Mouse (Mus musculus) forebrain, embryonic 14.5 days (tissue): ENCODE results near the gene Stambp. TPM values are rescaled to one million over a fixed set of nuclear protein-coding genes. Genes with fewer than 3 reads are reported as not detected.

Experiments
- ATAC-seq: fragments of 200-750 bp; cut with Nextera tagmentation; 2 replicates; pipeline ENCODE4 v1.8.0; 2017; ENCODE audit warnings: mild to moderate bottlenecking, moderate library complexity
- DNase-seq: peaks from one replicate; pipeline ENCODE4 v3.0.0-alpha.2; 2015; ENCODE audit warnings: low spot score
- H3K27ac ChIP-seq: fragments of 300-500 bp; sonication (generic); 2 replicates; pipeline ENCODE4 v1.5.1; 2014; ENCODE audit warnings: low read depth, mild to moderate bottlenecking, control low read depth, low read length, moderate library complexity
- H3K27me3 ChIP-seq: fragments of 300-500 bp; sonication (generic); replicated peaks from 2 replicates; pipeline ENCODE4 v1.6.1; 2014; ENCODE audit warnings: low read length, control low read depth, mixed read lengths; ENCODE audit not compliant: control insufficient read depth, insufficient read depth
- H3K36me3 ChIP-seq: fragments of 300-500 bp; sonication (generic); 2 replicates; pipeline ENCODE4 v1.6.1; 2014; ENCODE audit warnings: low read length, control low read depth; ENCODE audit not compliant: control insufficient read depth, insufficient read depth
- H3K4me1 ChIP-seq: fragments of 300-500 bp; sonication (generic); 2 replicates; pipeline ENCODE4 v1.6.1; 2014; ENCODE audit warnings: antibody characterized with exemption, low read length, control low read depth; ENCODE audit not compliant: control insufficient read depth, insufficient read depth
- H3K4me2 ChIP-seq: fragments of 300-500 bp; sonication (generic); 2 replicates; pipeline ENCODE4 v1.6.1; 2014; ENCODE audit warnings: mild to moderate bottlenecking, control low read depth, low read length
- H3K4me3 ChIP-seq: fragments of 300-500 bp; sonication (generic); 2 replicates; pipeline ENCODE4 v1.5.1; 2014; ENCODE audit warnings: low read depth, low read length, control low read depth
- H3K9ac ChIP-seq: fragments of 300-500 bp; sonication (generic); 2 replicates; pipeline ENCODE4 v1.6.1; 2014; ENCODE audit warnings: mild to moderate bottlenecking, low read length, control low read depth, moderate library complexity
- H3K9me3 ChIP-seq: fragments of 300-500 bp; sonication (generic); replicated peaks from 2 replicates; pipeline ENCODE4 v1.6.1; 2016; ENCODE audit warnings: low read length, control low read depth, mixed read lengths; ENCODE audit not compliant: control insufficient read depth
- WGBS: fragments of 180-500 bp; shearing (Covaris S2); extraction: QIAGEN DNeasy Blood & Tissue Kit; methylation state at CpG from one replicate; pipeline ENCODE4 v1.1.7; 2014; 5-methylcytosine and 5-hydroxymethylcytosine counted together
- polyA plus RNA-seq: library from polyadenylated mRNA; unstranded; fragments of >200 nt; fragmentation: Nextera tagmentation; extraction: Ambion mirVana; gene quantifications from 2 replicates; pipeline ENCODE4 v1.2.1, GENCODE M21; 2014

The Stambp gene
- polyA plus RNA-seq, 1 experiment from 2014 or later, result 56.5 TPM

DNA sequence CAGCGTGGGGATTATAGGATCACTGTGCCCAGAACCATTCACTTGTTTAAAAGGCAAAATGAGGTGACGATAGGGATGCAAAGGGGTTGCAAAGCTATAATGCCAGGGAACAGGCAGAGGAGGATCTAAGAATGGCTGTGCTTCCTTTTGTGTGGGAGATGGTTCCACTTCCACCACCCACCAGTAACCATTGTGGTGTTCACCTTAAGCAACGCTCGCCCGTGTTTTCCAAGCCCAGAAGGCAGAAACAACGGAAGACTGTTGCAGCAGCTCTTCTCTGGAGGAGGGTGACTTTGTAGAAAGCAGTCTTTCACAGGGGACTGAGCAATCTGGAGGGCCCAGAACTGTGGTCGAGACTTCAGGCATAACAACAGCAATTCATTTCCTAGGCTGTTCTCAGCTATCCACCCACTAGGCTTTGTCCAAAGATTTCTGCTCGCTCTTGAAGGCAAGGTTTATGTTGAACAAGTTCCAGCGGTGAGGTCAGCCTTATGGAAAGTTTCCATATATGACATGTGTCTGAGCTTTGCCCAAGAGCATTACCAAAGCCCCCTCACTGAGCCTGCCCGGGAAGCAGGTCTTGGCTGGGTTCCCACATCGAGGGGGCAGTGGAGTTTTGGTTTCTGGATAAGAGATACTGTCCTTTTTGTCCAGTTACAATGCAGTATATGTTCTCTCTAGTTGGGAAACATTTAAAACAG lies 30.6 kb downstream of the Stambp start:
- no peaks in the 10 kb centered on the region for H3K9me3 ChIP-seq
- no peaks in the 10 kb centered on the region for H3K4me1 ChIP-seq
- no peak overlapping the region for H3K4me3 ChIP-seq
- ATAC-seq (0 out of 2 replicates have a peak, but pooled peaks have one; percentile 23), DNase-seq (peak; percentile 49)
- H3K36me3 ChIP-seq, result peaks cover 26% of the 10 kb centered on the region
- no peaks in the 10 kb centered on the region for H3K27me3 ChIP-seq
- 61% methylated on average over 11 of the region's 11 CpGs for WGBS
- no peak overlapping the region for H3K27ac ChIP-seq
- no peak overlapping the region for H3K9ac ChIP-seq
- H3K4me2 ChIP-seq, result no peak overlapping the region

- 54% methylated on average over 4 of the region's 4 CpGs for WGBS
- peaks cover 10% of the 10 kb centered on the region; the same call in 1 of the 2 replicates for H3K36me3 ChIP-seq
- ATAC-seq (no peak), DNase-seq (peak; percentile 58)
- no peaks in the 10 kb centered on the region for H3K9me3 ChIP-seq
- H3K4me2 ChIP-seq, result no peak overlapping the region
- H3K9ac ChIP-seq, result no peak overlapping the region
- no peaks in the 10 kb centered on the region for H3K27me3 ChIP-seq
- H3K27ac ChIP-seq, result no peak overlapping the region
- no peak overlapping the region for H3K4me3 ChIP-seq
- no peaks in the 10 kb centered on the region for H3K4me1 ChIP-seq
Observed at GRCm38 (mm10) chr6:83540017-83540416, 32.5 kb downstream of the Stambp start.

DNA sequence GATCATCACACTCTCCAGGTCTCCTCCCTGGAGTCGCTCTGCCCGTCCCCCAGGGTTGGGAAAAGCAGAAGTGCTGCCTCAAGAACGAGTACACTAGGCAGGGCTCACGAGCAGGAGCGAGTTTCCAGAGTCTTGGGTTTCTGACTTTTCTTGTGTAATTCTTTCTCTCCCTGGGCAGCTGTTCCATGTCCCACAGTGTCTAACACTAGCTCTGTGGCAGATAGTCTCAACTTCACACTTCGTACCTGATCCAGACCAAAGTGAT lies 35.8 kb downstream of the Stambp start:
- H3K36me3 ChIP-seq, result no peaks in the 10 kb centered on the region
- no peaks in the 10 kb centered on the region for H3K9me3 ChIP-seq
- 41% methylated on average over 6 of the region's 6 CpGs for WGBS
- H3K4me1 ChIP-seq, result no peaks in the 10 kb centered on the region
- no peak overlapping the region for H3K4me3 ChIP-seq
- H3K27me3 ChIP-seq, result no peaks in the 10 kb centered on the region
- H3K9ac ChIP-seq, result no peak overlapping the region
- ATAC-seq (no peak), DNase-seq (no peak)
- H3K4me2 ChIP-seq, result no peak overlapping the region
- no peak overlapping the region for H3K27ac ChIP-seq

- ATAC-seq, result no peak
Observed at GRCm38 (mm10) chr6:83536028-83536794, 36.3 kb downstream of the Stambp start, which contains the start of gene Actg2. Actg2 (minus strand) TSS chr6:83536265.

DNA sequence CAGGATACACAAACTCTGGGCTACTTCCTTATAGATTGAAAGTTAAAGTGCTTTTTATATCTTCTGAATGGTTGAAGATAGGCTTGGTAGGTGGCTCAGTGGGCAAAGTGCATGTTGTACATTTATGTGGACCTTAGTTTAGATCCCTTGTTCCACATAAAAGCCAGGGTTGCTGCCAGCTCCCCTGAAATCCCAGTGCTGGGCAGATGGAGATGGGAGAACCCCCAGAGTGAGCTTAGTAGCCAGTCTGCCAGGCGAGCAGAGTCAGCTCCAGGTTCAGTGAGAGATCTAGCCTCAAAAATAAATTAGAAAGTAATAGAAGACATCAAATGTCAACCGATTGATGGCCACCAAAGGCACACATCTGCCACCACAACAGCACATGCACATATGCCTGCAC lies 39.9 kb downstream of the Stambp start:
- no peak for ATAC-seq
- no peaks in the 10 kb centered on the region for H3K27me3 ChIP-seq
- 70% methylated on average over 2 of the region's 2 CpGs for WGBS
- DNase-seq, result no peak
- H3K4me2 ChIP-seq, result no peak overlapping the region
- no peak overlapping the region for H3K27ac ChIP-seq
- no peak overlapping the region for H3K4me3 ChIP-seq
- no peaks in the 10 kb centered on the region for H3K36me3 ChIP-seq
- H3K4me1 ChIP-seq, result no peaks in the 10 kb centered on the region
- no peak overlapping the region for H3K9ac ChIP-seq
- H3K9me3 ChIP-seq, result no peaks in the 10 kb centered on the region

More at GRCm38 (mm10) chr6:83536028-83536794, 36.3 kb downstream of the Stambp start, which contains the start of gene Actg2:
- Histone ChIP-seq H3K4me2 (no peak within 1 kb of the TSS), H3K4me1 (no peaks in the 10 kb centered on the region), H3K4me3 (no peak within 1 kb of the TSS), H3K27me3 (no peaks in the 10 kb centered on the region), H3K9me3 (no peaks in the 10 kb centered on the region), H3K36me3 (no peaks in the 10 kb centered on the region), H3K9ac (no peak within 1 kb of the TSS), H3K27ac (no peak within 1 kb of the TSS)
- 59% methylated on average over 12 of the region's 12 CpGs for WGBS
- no peak for DNase-seq

DNA sequence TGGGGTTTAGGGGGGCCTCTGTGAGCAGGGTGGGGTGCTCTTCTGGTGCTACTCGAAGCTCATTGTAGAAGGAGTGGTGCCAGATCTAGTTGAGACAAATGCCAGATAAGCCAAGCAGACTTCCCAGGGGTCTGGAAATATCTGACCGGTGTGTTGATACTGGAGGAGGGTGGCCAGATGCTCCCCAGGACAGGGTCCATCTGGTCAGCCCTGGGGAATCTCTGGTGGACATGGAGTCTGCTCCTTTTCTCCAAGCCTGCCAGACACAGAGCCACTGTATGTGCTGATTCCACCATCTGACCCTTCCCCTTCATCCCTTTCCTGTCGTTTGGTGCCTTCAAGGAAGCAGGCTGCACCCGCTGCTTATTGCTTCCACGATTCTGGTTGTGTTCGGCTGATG lies 49.3 kb downstream of the Stambp start:
- Histone ChIP-seq H3K27me3 (no peaks in the 10 kb centered on the region), H3K4me2 (no peak overlapping the region), H3K4me1 (no peaks in the 10 kb centered on the region), H3K4me3 (no peak overlapping the region), H3K36me3 (no peaks in the 10 kb centered on the region), H3K9ac (no peak overlapping the region), H3K9me3 (no peaks in the 10 kb centered on the region), H3K27ac (no peak overlapping the region)
- ATAC-seq, result no peak
- WGBS, result 78% methylated on average over 6 of the region's 6 CpGs
- no peak for DNase-seq

DNA sequence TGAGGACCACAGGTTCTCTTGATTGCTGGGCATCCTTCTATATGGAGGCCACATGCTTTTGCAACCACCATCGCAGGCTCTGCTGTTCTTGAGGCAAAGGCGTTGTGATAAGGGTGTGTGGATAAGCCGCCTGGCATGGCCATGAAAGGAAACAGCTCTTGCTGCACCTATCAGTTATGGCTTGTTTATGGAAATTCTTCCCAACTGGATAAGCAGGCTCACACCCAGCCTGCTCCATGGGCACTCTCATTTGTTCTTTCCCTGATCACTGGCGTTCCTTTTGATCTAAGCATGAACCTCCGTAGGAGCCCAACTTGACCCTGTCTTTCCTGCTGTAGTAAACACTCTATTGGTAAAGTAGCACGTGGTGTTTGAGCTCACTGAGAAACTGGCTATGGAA lies 50.7 kb downstream of the Stambp start:
- H3K4me3 ChIP-seq, result no peak overlapping the region
- ATAC-seq (no peak), DNase-seq (no peak)
- H3K4me1 ChIP-seq, result no peaks in the 10 kb centered on the region
- no peaks in the 10 kb centered on the region for H3K36me3 ChIP-seq
- no peak overlapping the region for H3K27ac ChIP-seq
- H3K9ac ChIP-seq, result no peak overlapping the region
- no peaks in the 10 kb centered on the region for H3K9me3 ChIP-seq
- 77% methylated on average over 6 of the region's 6 CpGs for WGBS
- H3K27me3 ChIP-seq, result no peaks in the 10 kb centered on the region
- no peak overlapping the region for H3K4me2 ChIP-seq

GRCm38 (mm10) chr6:83518637-83519036 lies 53.9 kb downstream of the Stambp start:
- Histone ChIP-seq H3K27ac (no peak overlapping the region), H3K9me3 (no peaks in the 10 kb centered on the region), H3K27me3 (0 out of 2 replicates have a peak, but pooled peaks cover 5% of the 10 kb centered on the region), H3K9ac (no peak overlapping the region), H3K4me1 (no peaks in the 10 kb centered on the region), H3K4me3 (no peak overlapping the region), H3K4me2 (no peak overlapping the region), H3K36me3 (no peaks in the 10 kb centered on the region)
- 85% methylated on average over 3 of the region's 3 CpGs for WGBS
- DNase-seq (no peak), ATAC-seq (no peak)

DNA sequence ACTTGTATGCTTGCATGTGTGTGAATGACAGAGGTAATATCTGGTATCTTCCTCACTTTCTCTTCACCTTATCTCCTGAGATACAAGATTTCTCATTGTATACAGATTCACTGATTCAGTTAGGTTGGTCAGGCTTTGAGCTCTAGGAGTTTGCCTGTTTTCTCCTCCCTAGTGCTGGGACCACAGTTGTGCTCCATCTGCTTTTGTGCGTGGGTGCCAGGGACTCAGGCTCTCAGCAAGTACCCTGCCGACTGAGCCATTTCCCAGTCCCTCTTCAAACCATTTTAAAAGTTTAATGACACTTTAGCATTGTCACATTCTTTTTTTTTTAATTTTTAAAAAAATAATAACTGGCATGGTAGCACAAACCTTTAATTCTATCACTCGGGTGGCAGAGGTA lies 57.4 kb downstream of the Stambp start:
- ATAC-seq, result no peak
- Histone ChIP-seq H3K9ac (no peak overlapping the region), H3K4me2 (no peak overlapping the region), H3K9me3 (no peaks in the 10 kb centered on the region), H3K36me3 (no peaks in the 10 kb centered on the region), H3K4me3 (no peak overlapping the region), H3K4me1 (no peaks in the 10 kb centered on the region), H3K27ac (no peak overlapping the region), H3K27me3 (0 out of 2 replicates have a peak, but pooled peaks cover 5% of the 10 kb centered on the region)
- DNase-seq, result no peak
- 74% methylated on average over 3 of the region's 3 CpGs for WGBS
